In genomic region chr5:125081318-125082101, GRCm38 (mm10) we compare ENCODE assay signal across 8 mouse cellular contexts.
A peak's percentile ranks its signal among the peaks of the same experiment; 100 is the strongest.
DNase-seq lines count a peak whose midpoint lies in the region; ATAC-seq and TF ChIP-seq lines count a peak whose summit lies in the region.

No protein-coding gene starts in this region.

- peaks cover 94% of the 10 kb centered on the region for H3K36me3 ChIP-seq in embryonic facial prominence, embryonic 15.5 days
- H3K36me3 ChIP-seq in heart, adult 2 months (ENCODE audit: control insufficient read depth, insufficient read depth, low read length), result peaks cover 4% of the 10 kb centered on the region; the same call in 1 of the 2 replicates
- no peaks in the 10 kb centered on the region; the same call in 1 of the 2 replicates for H3K36me3 ChIP-seq in kidney, adult 2 months (ENCODE audit: control insufficient read depth, insufficient read depth, low read length)
- H3K36me3 ChIP-seq in limb, embryonic 15.5 days, result peaks cover 94% of the 10 kb centered on the region
- H3K36me3 ChIP-seq in neural tube, embryonic 14.5 days (ENCODE audit: control insufficient read depth, insufficient read depth, low read length), result peaks cover 53% of the 10 kb centered on the region

- peak; percentile 55 for ATAC-seq in embryonic facial prominence, embryonic 15.5 days (ENCODE audit: insufficient number of reproducible peaks, low FRiP score, low TSS enrichment, low read depth)
- peak; percentile 53 for ATAC-seq in limb, embryonic 15.5 days (ENCODE audit: insufficient number of reproducible peaks, low FRiP score, low TSS enrichment, low read depth)
- ATAC-seq in neural tube, embryonic 14.5 days (ENCODE audit: low read depth), result peak; percentile 54; the same call in 1 of the 2 replicates

- no peak for TF ChIP-seq EP300 in heart, adult 2 months (IDR thresholded peaks at IDR 0.05; ENCODE audit: insufficient read depth, low read depth, low read length)

- peak overlapping the region; percentile 79 for H3K27ac ChIP-seq in embryonic facial prominence, embryonic 15.5 days (replicated peaks)
- H3K27ac ChIP-seq in heart, adult 2 months, result peak overlapping the region; percentile 84
- H3K27ac ChIP-seq in kidney, adult 2 months (ENCODE audit: insufficient read depth, low read depth, low read length), result peak overlapping the region; percentile 89
- H3K27ac ChIP-seq in limb, embryonic 15.5 days, result peak overlapping the region; percentile 83
- H3K27ac ChIP-seq in neural tube, embryonic 14.5 days (ENCODE audit: low read depth, low read length), result peak overlapping the region; percentile 61

- H3K4me3 ChIP-seq in embryonic facial prominence, embryonic 15.5 days (replicated peaks), result no peak overlapping the region
- H3K4me3 ChIP-seq in heart, adult 2 months, result no peak overlapping the region
- no peak overlapping the region for H3K4me3 ChIP-seq in kidney, adult 2 months (ENCODE audit: insufficient read depth, low read depth, low read length)
- no peak overlapping the region for H3K4me3 ChIP-seq in limb, embryonic 15.5 days
- no peak overlapping the region for H3K4me3 ChIP-seq in neural tube, embryonic 14.5 days (ENCODE audit: low read depth, low read length)

- peak; percentile 41 to 44 for DNase-seq in left cerebral cortex, adult 18-20 months (ENCODE audit: low spot score in 2 of 2)
- DNase-seq in left cerebral cortex, adult 11 months (ENCODE audit: low spot score), result no peak
- peak; percentile 89 to 92 for DNase-seq in heart, adult 2 months
- DNase-seq in kidney, adult 2 months, result peak; percentile 99
- no peak for DNase-seq in T-cell, adult 2 months (ENCODE audit: low spot score)

- 56% methylated on average over 21 of the region's 21 CpGs for WGBS in embryonic facial prominence, embryonic 15.5 days
- WGBS in heart, adult 2 months, result 7% methylated on average over 21 of the region's 21 CpGs
- WGBS in kidney, adult 2 months, result 7% methylated on average over 21 of the region's 21 CpGs
- 47% methylated on average over 21 of the region's 21 CpGs for WGBS in limb, embryonic 15.5 days
- WGBS in neural tube, embryonic 14.5 days, result 46% methylated on average over 21 of the region's 21 CpGs

- intact Hi-C loops in heart, adult 2 months (cut with DNase I), result loop anchor here (2.0 kb wide), 3 partner anchors 23 to 55 kb away; no protein-coding TSS in a partner anchor

- H3K9me3 ChIP-seq in embryonic facial prominence, embryonic 15.5 days (replicated peaks), result no peaks in the 10 kb centered on the region
- no peaks in the 10 kb centered on the region for H3K9me3 ChIP-seq in limb, embryonic 15.5 days
- no peaks in the 10 kb centered on the region for H3K9me3 ChIP-seq in neural tube, embryonic 14.5 days (ENCODE audit: control insufficient read depth, low read length)

- H3K79me2 ChIP-seq in heart, adult 2 months (replicated peaks; ENCODE audit: control insufficient read depth, insufficient read depth, low read length), result no peaks in the 10 kb centered on the region

- no peak overlapping the region for H3K4me2 ChIP-seq in embryonic facial prominence, embryonic 15.5 days (replicated peaks)
- no peak overlapping the region for H3K4me2 ChIP-seq in limb, embryonic 15.5 days
- H3K4me2 ChIP-seq in neural tube, embryonic 14.5 days (ENCODE audit: low read depth, low read length), result no peak overlapping the region

- H3K4me1 ChIP-seq in embryonic facial prominence, embryonic 15.5 days, result peaks cover 18% of the 10 kb centered on the region
- H3K4me1 ChIP-seq in heart, adult 2 months (ENCODE audit: control insufficient read depth, insufficient read depth, low read length), result peaks cover 17% of the 10 kb centered on the region
- H3K4me1 ChIP-seq in kidney, adult 2 months (ENCODE audit: control insufficient read depth, insufficient read depth, low read length), result peaks cover 20% of the 10 kb centered on the region
- peaks cover 19% of the 10 kb centered on the region for H3K4me1 ChIP-seq in limb, embryonic 15.5 days
- H3K4me1 ChIP-seq in neural tube, embryonic 14.5 days (ENCODE audit: control insufficient read depth, insufficient read depth, low read length), result peaks cover 22% of the 10 kb centered on the region

- TF ChIP-seq POLR2A in heart, adult 2 months (IDR thresholded peaks at IDR 0.05; ENCODE audit: insufficient read depth, low read depth, low read length), result no peak
- no peak for TF ChIP-seq POLR2A in kidney, adult 2 months (IDR thresholded peaks at IDR 0.05; ENCODE audit: low read depth, low read length)

- no peak overlapping the region for H3K9ac ChIP-seq in embryonic facial prominence, embryonic 15.5 days
- peak overlapping the region; percentile 40 for H3K9ac ChIP-seq in heart, adult 2 months (ENCODE audit: low read depth, low read length)
- no peak overlapping the region for H3K9ac ChIP-seq in limb, embryonic 15.5 days
- H3K9ac ChIP-seq in neural tube, embryonic 14.5 days (replicated peaks; ENCODE audit: low read depth, low read length), result peak overlapping the region; percentile 16; the same call in 1 of the 2 replicates

- TF ChIP-seq CTCF in heart, adult 2 months (IDR thresholded peaks at IDR 0.05), result peak; percentile 45
- no peak for TF ChIP-seq CTCF in kidney, adult 2 months (conservative IDR thresholded peaks at IDR 0.05; ENCODE audit: insufficient read depth, insufficient read length, low read depth, low read length)

- no peaks in the 10 kb centered on the region for H3K27me3 ChIP-seq in embryonic facial prominence, embryonic 15.5 days
- no peaks in the 10 kb centered on the region for H3K27me3 ChIP-seq in heart, adult 2 months (ENCODE audit: control insufficient read depth, insufficient read depth, low read length)
- no peaks in the 10 kb centered on the region for H3K27me3 ChIP-seq in kidney, adult 2 months (replicated peaks; ENCODE audit: control insufficient read depth, insufficient read depth, low read length)
- no peaks in the 10 kb centered on the region for H3K27me3 ChIP-seq in limb, embryonic 15.5 days
- H3K27me3 ChIP-seq in neural tube, embryonic 14.5 days (ENCODE audit: control insufficient read depth, insufficient read depth, low read length), result no peaks in the 10 kb centered on the region

Comparison
In these comparisons a context has a peak if more than half of its experiments do, and no peak if none do; other contexts are left out.
1. DNase-seq: peak in left cerebral cortex, adult 18-20 months (2 of 2), heart, adult 2 months (2 of 2) and kidney, adult 2 months (single experiment); none in left cerebral cortex, adult 11 months (single experiment) and T-cell, adult 2 months (single experiment).
2. H3K9ac ChIP-seq: peak in heart, adult 2 months (single experiment) and neural tube, embryonic 14.5 days (single experiment); none in embryonic facial prominence, embryonic 15.5 days (single experiment) and limb, embryonic 15.5 days (single experiment).
3. Peak in every context shown above with its lines, with median percentiles within 50 percentile points of each other: ATAC-seq and H3K27ac ChIP-seq.